Mouse (Mus musculus) left cerebral cortex, postnatal 14 days (tissue): Measurements from ENCODE around the gene Serpina9. TPM values are rescaled to one million over a fixed set of nuclear protein-coding genes. Genes with fewer than 3 reads are reported as not detected.

ENCODE experiments used
- DNase-seq, 2 experiments: peaks; one replicate each; pipeline ENCODE4 v3.0.0; 2021 to 2022; ENCODE audit warnings: low spot score in 2 of 2, mixed read lengths in 1 of 2
- intact Hi-C: fragments of 180-260 bp; cut with DNase I; formaldehyde crosslinking; loops from one replicate; pipeline ENCODE4 v1.15.1; 2025
- long read RNA-seq, 2 experiments: library from polyadenylated mRNA; stranded (forward); transcript quantifications; one replicate each; pipeline ENCODE4 v2.0.0; 2021
- total RNA-seq, 2 experiments: library from RNA; stranded (reverse); gene quantifications; 2 replicates each; pipeline ENCODE4 v1.2.3; 2021

Gene Serpina9
- total RNA-seq: 1 to 10 TPM in 1 of 2 experiments, under 1 TPM in 1; 0.77 to 1.4 TPM
- long read RNA-seq, experiment 1, partial matches to known transcripts: 0 of 1 reads
- long read RNA-seq, experiment 1, other reads (novel, unspliced or antisense): 1 of 1 reads
- long read RNA-seq, experiment 2, partial matches to known transcripts: 0 of 1 reads
- long read RNA-seq, experiment 2, other reads (novel, unspliced or antisense): 0 of 1 reads

GRCm38 (mm10) chr12:104013620-104014019 is at the start of gene Serpina9:
Gene Serpina9 (minus strand): TSS chr12:104013755.
- DNase-seq: no peak
- intact Hi-C loops: no loop called here

DNA sequence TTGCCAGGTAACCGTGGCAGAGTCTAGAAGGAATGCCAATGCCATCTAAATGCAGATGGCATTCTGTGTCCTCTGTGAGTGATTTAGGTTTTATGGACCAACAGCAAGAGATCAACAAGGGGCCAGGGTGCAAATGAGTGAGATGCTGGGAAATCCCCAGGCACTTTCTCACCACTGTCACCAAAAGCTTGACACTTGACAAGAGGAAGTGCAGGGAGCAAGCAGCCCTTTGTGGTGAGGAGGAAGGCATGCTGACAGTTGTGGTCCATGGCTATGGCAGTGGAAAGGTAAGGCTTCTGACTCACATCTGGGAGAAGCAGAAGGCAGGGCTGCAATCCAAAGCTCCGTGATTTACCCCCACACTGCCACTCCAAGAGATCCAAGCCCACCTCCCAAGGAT is 48.3 kb upstream of the Serpina9 start:
- intact Hi-C loops: no loop called here
- no peak for DNase-seq

DNA sequence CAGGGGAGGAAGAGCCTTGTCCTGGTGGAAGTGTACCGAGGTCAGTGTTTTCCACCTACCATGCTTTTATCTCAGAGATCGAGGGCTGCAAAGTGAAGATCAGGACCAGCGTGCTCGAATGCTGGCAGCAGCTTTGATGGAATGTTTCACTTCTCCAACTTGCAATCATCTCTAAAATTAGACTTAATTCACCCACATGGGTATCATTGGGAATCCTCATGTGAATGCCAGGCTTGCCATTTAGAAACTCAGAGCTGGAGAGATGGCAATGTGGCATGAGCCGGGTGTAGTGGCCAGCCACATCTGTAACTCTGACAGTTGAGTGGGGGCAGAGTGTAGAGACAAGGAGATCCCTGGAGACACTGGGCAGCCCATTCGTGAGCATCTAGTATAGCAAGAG is 46.6 kb upstream of the Serpina9 start:
- intact Hi-C loops: no loop called here
- peak in 1 of 2 experiments; percentile 47 for DNase-seq

GRCm38 (mm10) chr12:104057531-104057930 is 44.0 kb upstream of the Serpina9 start:
- intact Hi-C loops: no loop called here
- DNase-seq: no peak

DNA sequence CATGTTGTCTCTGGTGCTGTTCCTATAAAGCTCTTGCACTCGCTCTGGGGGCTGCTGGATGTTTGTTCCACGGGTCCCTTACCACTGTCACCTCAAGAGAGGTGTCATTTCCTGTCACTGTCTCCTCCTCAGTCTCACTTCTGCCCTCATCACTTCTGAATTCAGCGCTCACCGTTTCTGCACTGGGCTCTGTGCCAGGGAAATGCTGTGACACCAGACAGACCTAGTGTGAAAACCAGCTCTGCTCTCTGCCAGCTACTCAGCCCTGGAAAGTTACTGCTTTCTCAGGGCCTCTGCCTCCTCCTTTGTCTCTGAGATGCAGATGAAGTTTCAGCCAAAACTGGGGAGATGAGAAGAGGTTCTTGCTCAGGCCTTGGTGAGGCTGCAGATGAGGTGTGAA is 43.5 kb upstream of the Serpina9 start:
- DNase-seq: peak; percentile 52 to 58
- intact Hi-C loops: no loop called here

DNA sequence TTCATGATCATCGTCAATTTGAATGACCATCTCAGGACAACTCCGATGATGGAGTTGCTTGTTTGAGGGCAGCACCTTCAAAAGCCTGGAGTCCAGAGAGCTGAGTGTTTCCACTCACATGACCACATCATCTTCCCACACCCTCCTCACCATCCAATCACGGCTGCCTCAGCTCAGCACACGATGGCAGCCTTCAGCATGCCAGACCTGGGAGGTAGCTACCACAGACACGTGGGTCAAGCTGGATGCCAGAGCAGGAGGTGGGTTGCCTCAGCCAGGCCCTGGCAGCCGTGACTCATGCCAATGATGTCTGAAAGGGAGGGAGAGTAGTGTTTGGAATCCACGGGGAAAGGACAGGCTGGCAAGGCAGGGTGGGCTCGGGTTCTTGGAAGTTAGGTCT is 42.2 kb upstream of the Serpina9 start:
- DNase-seq: no peak
- intact Hi-C loops: no loop called here

- intact Hi-C loops: no loop called here
- DNase-seq: no peak
These were observed 40.4 kb upstream of the Serpina9 start for GRCm38 (mm10) chr12:104053995-104054394.

GRCm38 (mm10) chr12:104045713-104046112 is 32.2 kb upstream of the Serpina9 start:
- no peak for DNase-seq
- intact Hi-C loops: no loop called here

GRCm38 (mm10) chr12:104044343-104044742 is 30.8 kb upstream of the Serpina9 start, which contains the start of gene Serpina12:
Gene Serpina12 (minus strand): TSS chr12:104044443.
- intact Hi-C loops: no loop called here
- DNase-seq: no peak

DNA sequence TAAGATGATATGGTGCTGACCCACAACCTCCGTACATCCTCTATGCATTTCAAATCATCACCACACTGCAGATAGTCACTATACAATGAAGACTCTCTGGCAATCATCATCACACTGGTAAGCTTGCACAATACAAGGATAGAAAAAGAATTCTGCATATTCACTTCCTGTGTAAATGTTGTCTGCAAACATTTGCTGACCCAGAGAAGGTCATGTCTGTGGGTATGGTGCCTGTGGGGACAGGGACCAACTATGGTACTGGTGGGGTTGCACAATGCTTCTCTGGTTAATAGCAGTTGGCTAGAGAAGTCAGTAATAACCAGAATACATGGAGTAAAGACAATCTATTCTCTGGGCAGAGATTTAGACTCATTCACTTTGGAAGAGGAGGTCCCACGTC is 29.2 kb upstream of the Serpina9 start:
- intact Hi-C loops: no loop called here
- no peak for DNase-seq

GRCm38 (mm10) chr12:104041401-104041800 is 27.8 kb upstream of the Serpina9 start:
- DNase-seq: no peak
- intact Hi-C loops: no loop called here

- intact Hi-C loops: no loop called here
- no peak for DNase-seq
These were observed 24.6 kb upstream of the Serpina9 start for GRCm38 (mm10) chr12:104038181-104038580.

DNA sequence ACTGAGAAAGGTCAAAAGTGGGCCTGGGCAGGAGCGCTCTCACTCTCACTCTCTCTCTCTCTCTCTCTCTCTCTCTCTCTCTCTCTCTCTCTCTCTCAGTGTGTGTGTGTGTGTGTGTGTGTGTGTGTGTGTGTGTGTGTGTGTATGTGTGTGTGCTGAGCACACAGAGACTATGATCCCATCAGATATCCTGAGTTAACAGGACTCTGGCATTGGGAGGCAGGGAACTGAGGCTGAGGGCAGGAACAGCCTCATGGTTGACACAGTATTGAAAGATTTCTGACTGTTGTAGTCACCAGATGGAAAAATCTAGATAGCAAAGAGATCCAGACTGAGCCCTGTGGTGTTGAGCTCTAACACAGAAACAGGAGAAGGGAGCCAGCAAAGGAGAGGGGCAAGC is 20.2 kb upstream of the Serpina9 start:
- intact Hi-C loops: no loop called here
- no peak for DNase-seq

- no peak for DNase-seq
- intact Hi-C loops: no loop called here
These were observed 16.4 kb upstream of the Serpina9 start for GRCm38 (mm10) chr12:104029986-104030385.

DNA sequence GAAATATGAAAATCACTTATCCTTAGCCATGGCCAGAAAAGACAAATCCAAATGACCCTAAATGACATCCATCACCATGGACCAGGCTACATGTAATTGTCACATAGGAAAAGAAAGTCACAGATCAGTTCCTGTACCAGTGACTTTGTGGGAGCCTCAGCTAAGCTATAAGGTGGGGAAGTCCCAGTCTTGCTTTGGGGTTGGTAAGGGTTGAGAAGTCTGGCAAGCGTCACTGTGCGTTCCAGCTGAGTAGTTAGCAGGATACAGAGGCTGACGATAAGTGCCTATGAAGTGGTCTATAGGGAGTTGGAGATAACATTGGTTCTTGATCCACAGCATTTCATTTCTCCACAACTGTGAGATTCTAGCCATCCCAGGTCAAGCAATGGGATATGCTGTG is 1.7 kb upstream of the Serpina9 start:
- no peak for DNase-seq
- intact Hi-C loops: no loop called here

DNA sequence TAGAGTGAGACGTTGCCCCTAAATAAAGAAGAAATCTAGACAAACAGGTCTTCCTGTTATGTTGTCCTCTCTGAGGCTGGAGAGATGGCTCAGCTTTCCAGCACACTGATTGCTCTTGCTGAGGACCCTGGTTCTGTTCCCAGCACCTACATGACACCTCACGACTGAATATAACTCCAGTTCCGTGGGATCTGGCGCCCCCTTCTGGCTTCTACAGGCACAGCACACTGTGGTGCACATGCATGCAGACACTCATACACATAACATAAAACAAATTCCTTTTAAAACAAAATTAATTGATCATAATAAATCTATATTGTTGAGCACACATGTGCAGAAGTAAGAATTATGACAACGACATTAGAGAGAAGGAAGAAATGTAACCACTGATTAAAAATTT is 8.9 kb downstream of the Serpina9 start:
- DNase-seq: no peak
- intact Hi-C loops: no loop called here

- intact Hi-C loops: no loop called here
- DNase-seq: no peak
These were observed 10.3 kb downstream of the Serpina9 start for GRCm38 (mm10) chr12:104003238-104003612.

DNA sequence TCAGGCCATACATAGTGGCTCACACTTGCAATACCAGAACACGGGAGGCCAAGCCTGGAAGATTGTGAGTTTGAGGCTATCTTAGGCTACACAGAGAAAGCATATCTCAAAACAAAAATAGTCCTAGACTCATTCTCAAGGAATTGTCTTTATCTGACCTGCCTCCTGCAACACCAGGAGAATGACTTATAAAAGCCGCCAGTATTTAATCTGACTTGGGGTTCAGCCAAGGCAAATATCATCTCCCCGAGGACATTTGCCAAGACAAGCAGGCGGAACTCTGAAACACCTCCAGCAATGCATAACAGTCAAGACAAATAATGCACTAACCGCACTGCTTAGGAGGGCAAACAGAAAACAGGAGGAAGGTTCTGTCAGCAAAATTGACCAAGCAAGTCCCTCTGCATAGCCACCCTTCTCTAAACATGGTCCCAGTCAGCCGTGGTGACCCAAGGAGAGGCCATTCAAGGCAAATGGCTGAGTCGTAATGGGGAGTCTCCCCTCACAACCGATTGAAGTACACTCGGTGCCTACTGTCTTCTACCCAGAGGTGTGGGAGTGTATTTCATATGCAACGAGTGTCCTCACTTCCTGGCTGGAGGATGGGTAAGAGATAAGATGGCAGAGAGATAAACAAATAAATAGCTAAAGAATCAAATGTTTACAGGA is 10.9 kb downstream of the Serpina9 start:
- intact Hi-C loops: no loop called here
- DNase-seq: no peak

DNA sequence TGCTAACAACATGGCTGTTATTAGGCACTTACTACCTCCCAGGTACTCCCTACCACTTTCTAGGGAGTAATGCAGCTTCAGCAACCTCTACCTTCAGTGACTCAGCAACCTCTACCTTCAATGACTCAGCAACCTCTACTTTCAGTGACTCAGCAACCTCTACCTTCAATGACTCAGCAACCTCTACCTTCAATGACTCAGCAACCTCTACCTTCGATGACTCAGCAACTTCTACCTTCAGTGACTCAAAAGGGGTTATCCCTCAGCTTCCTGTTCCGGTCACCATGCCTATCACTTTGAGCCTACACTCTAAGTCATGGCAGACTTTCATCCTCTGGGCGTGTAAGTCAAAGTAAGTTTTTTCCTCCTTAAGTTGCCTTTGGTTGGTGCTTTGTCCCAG is 13.0 kb downstream of the Serpina9 start:
- intact Hi-C loops: no loop called here
- no peak for DNase-seq

- intact Hi-C loops: loop anchor here (5.0 kb wide), 1 partner anchor 418 kb away; no protein-coding TSS in a partner anchor
- peak; percentile 40 to 52 for DNase-seq
These were observed 13.9 kb downstream of the Serpina9 start for GRCm38 (mm10) chr12:103999611-104000010.

- no peak for DNase-seq
- intact Hi-C loops: loop anchor here (5.0 kb wide), 1 partner anchor 421 kb away; no protein-coding TSS in a partner anchor
These were observed 17.0 kb downstream of the Serpina9 start for GRCm38 (mm10) chr12:103996513-103996912.
